Mouse (Mus musculus) natural killer cell, adult 2 months (primary cell): ENCODE data around the gene Aldh2.
"Not testable (repeated sequence)": the region's sequence is repeated elsewhere in the genome, so short reads cannot be mapped to it uniquely, and the experiment has no call there.

Experiments
- DNase-seq, 2 experiments: peaks; one replicate each; pipeline ENCODE4 v3.0.0; 2022; ENCODE audit warnings: low spot score in 2 of 2

Aldh2 gene

GRCm38 (mm10) chr5:121593451-121594401 is at the start of gene Aldh2:
Gene Aldh2 (minus strand): TSS chr5:121593824.
- DNase-seq: peak; percentile 60 to 73

GRCm38 (mm10) chr5:121639601-121640000 is 46.0 kb upstream of the Aldh2 start:
- DNase-seq: no peak

GRCm38 (mm10) chr5:121637296-121637695 is 43.7 kb upstream of the Aldh2 start:
- DNase-seq: no peak

- no peak for DNase-seq
These were observed 41.0 kb upstream of the Aldh2 start for GRCm38 (mm10) chr5:121634668-121635067.

GRCm38 (mm10) chr5:121632804-121633203 is 39.2 kb upstream of the Aldh2 start:
- DNase-seq: no peak

GRCm38 (mm10) chr5:121631106-121631647 is 37.6 kb upstream of the Aldh2 start:
- not testable (repeated sequence) for DNase-seq

- DNase-seq: peak; percentile 64 to 73
These were observed 34.2 kb upstream of the Aldh2 start for GRCm38 (mm10) chr5:121627871-121628270.

- DNase-seq: no peak
These were observed 29.6 kb upstream of the Aldh2 start for GRCm38 (mm10) chr5:121623241-121623640.

- DNase-seq: no peak
These were observed 27.5 kb upstream of the Aldh2 start for GRCm38 (mm10) chr5:121621102-121621501.

- peak; percentile 73 to 77 for DNase-seq
These were observed 25.2 kb upstream of the Aldh2 start, which contains the start of gene Acad12 for GRCm38 (mm10) chr5:121618592-121619513. Gene Acad12 (minus strand): TSS chr5:121618938.

GRCm38 (mm10) chr5:121614921-121615320 is 21.3 kb upstream of the Aldh2 start:
- DNase-seq: not testable (repeated sequence)

- no peak for DNase-seq
These were observed 18.4 kb upstream of the Aldh2 start for GRCm38 (mm10) chr5:121612036-121612435.

GRCm38 (mm10) chr5:121609556-121610135 is 16.0 kb upstream of the Aldh2 start:
- DNase-seq: not testable (repeated sequence)

- peak; percentile 67 to 80 for DNase-seq
These were observed 12.5 kb upstream of the Aldh2 start for GRCm38 (mm10) chr5:121606151-121606550.

- not testable (repeated sequence) for DNase-seq
These were observed 10.2 kb upstream of the Aldh2 start for GRCm38 (mm10) chr5:121603815-121604214.

- peak; percentile 70 to 82 for DNase-seq
These were observed 8.1 kb upstream of the Aldh2 start for GRCm38 (mm10) chr5:121601547-121602299.

GRCm38 (mm10) chr5:121598871-121599610 is 5.4 kb upstream of the Aldh2 start:
- DNase-seq: no peak

GRCm38 (mm10) chr5:121597991-121598537 is 4.4 kb upstream of the Aldh2 start:
- DNase-seq: no peak

GRCm38 (mm10) chr5:121597332-121597731 is 3.7 kb upstream of the Aldh2 start:
- no peak for DNase-seq

GRCm38 (mm10) chr5:121596226-121596625 is 2.6 kb upstream of the Aldh2 start:
- DNase-seq: no peak
